ENCODE assay signal across 8 mouse cellular contexts in genomic region chrX:74413377-74413776, GRCm38 (mm10). TPM values are rescaled to one million over a fixed set of nuclear protein-coding genes. Genes with fewer than 3 reads are reported as not detected.
A peak's percentile ranks its signal among the peaks of the same experiment; 100 is the strongest.
DNase-seq lines count a peak whose midpoint lies in the region; ATAC-seq and TF ChIP-seq lines count a peak whose summit lies in the region.

No protein-coding gene starts in this region.

- H3K4me3 ChIP-seq in ES-E14 (ENCODE audit: insufficient read depth in 1 of 2, low read depth in 1 of 2, low read length in 2 of 2, poor library complexity in 1 of 2, severe bottlenecking in 1 of 2), result no peak overlapping the region
- H3K4me3 ChIP-seq in forebrain, postnatal 0 days (ENCODE audit: low read depth, low read length), result no peak overlapping the region
- no peak overlapping the region for H3K4me3 ChIP-seq in layer of hippocampus, adult 2 months

- H3K27me3 ChIP-seq in forebrain, postnatal 0 days (ENCODE audit: insufficient read depth, low read length), result no peaks in the 10 kb centered on the region

- in situ Hi-C loops in ES-E14 (cut with MboI; ENCODE audit: low sequenced_read_pairs in 2 of 2, unreplicated experiment in 2 of 2), result loop anchor here in 1 of 2 experiments (10.0 to 25.0 kb wide), 3 partner anchors 101 to 289 kb away; partner anchors contain the start of genes Fam50a, Flna, Gdi1 and Opn1mw

- peaks cover 11% of the 10 kb centered on the region for H3K36me3 ChIP-seq in ES-E14 (ENCODE audit: control insufficient read depth, insufficient read depth, low read length, poor library complexity, severe bottlenecking)
- H3K36me3 ChIP-seq in forebrain, postnatal 0 days (ENCODE audit: insufficient read depth), result 0 out of 2 replicates have a peak, but pooled peaks cover 5% of the 10 kb centered on the region

- DNase-seq in ES-E14 (ENCODE audit: low read depth, low spot score), result peak; percentile 45
- peak; percentile 70 to 73 for DNase-seq in cerebellum, adult 18-20 months
- peak; percentile 86 for DNase-seq in forebrain, postnatal 0 days
- peak; percentile 70 to 79 for DNase-seq in layer of hippocampus, adult 2 months (ENCODE audit: low spot score in 2 of 2)
- peak; percentile 56 to 72 for DNase-seq in lung, adult 18-20 months
- peak; percentile 26 to 53 for DNase-seq in thymus, adult 18-20 months

- no peak overlapping the region for H3K4me2 ChIP-seq in forebrain, postnatal 0 days (ENCODE audit: low read depth)

- H3K9ac ChIP-seq in ES-E14 (ENCODE audit: insufficient read depth, low read depth, low read length, poor library complexity, severe bottlenecking), result no peak overlapping the region
- H3K9ac ChIP-seq in forebrain, postnatal 0 days, result no peak overlapping the region

- H3K27ac ChIP-seq in ES-E14 (ENCODE audit: insufficient read depth, low read depth, low read length, poor library complexity, severe bottlenecking), result no peak overlapping the region
- no peak overlapping the region for H3K27ac ChIP-seq in forebrain, postnatal 0 days (ENCODE audit: low read depth, low read length)
- H3K27ac ChIP-seq in layer of hippocampus, adult 2 months, result no peak overlapping the region

- peak; percentile 96 for ATAC-seq in forebrain, postnatal 0 days
- peak; percentile 75 to 78; a peak in 3 of 4 replicates for ATAC-seq in hematopoietic stem cell, adult 5-6 weeks (replicated peaks in 1 of 2; ENCODE audit: insufficient read depth in 1 of 2, low FRiP score in 2 of 2, low TSS enrichment in 1 of 2, low read depth in 1 of 2, poor library complexity in 2 of 2, severe bottlenecking in 2 of 2)
- ATAC-seq in neutrophil, adult 5-6 weeks (ENCODE audit: extremely low read depth, insufficient number of reproducible peaks, low FRiP score, poor library complexity, severe bottlenecking), result peak; percentile 85

- peak; percentile 96 for TF ChIP-seq CTCF in forebrain, postnatal 0 days (IDR thresholded peaks at IDR 0.05; ENCODE audit: low read depth)
- peak; percentile 85 for TF ChIP-seq CTCF in layer of hippocampus, adult 2 months (conservative IDR thresholded peaks at IDR 0.05)

- H3K9me3 ChIP-seq in ES-E14 (ENCODE audit: control insufficient read depth, insufficient read depth, low read depth, low read length), result no peaks in the 10 kb centered on the region
- H3K9me3 ChIP-seq in forebrain, postnatal 0 days (ENCODE audit: low read length), result no peaks in the 10 kb centered on the region

- no peaks in the 10 kb centered on the region for H3K4me1 ChIP-seq in ES-E14 (ENCODE audit: control insufficient read depth in 2 of 2, insufficient read depth in 2 of 2, low read length in 2 of 2, poor library complexity in 1 of 2)
- no peaks in the 10 kb centered on the region for H3K4me1 ChIP-seq in forebrain, postnatal 0 days (ENCODE audit: insufficient read depth)

TF ChIP-seq in ES-E14, 5 proteins besides CTCF, POLR2A, EP300 and RAD21:
- no peak for TF ChIP-seq MAFK (IDR thresholded peaks at IDR 0.05; ENCODE audit: insufficient read depth, low read depth, low read length)
- TF ChIP-seq CHD2 (IDR thresholded peaks at IDR 0.05; ENCODE audit: low read depth, low read length), result no peak
- peak; percentile 89 for TF ChIP-seq ZC3H11A (IDR thresholded peaks at IDR 0.05; ENCODE audit: borderline replicate concordance, low read depth, low read length)
- TF ChIP-seq HCFC1 (IDR thresholded peaks at IDR 0.05; ENCODE audit: borderline replicate concordance, insufficient read depth, low read length), result no peak
- no peak for TF ChIP-seq ZNF384 (IDR thresholded peaks at IDR 0.05; ENCODE audit: low read depth, low read length)

RNA-seq across cellular contexts. Expression of gene G6pdx, which starts 15.6 kb away (rescaled TPM):
- 30.1 and 30.3 TPM in 2 replicates for total RNA-seq in ES-E14 (2012; rRNA removed)
- total RNA-seq in forebrain, postnatal 0 days (2014; rRNA removed), result 47.6 and 50.5 TPM in 2 replicates
- polyA plus RNA-seq in forebrain, postnatal 0 days (2015; fragmentation: Nextera tagmentation; extraction: Ambion mirVana), result 45.1 and 48.8 TPM in 2 replicates
- 54.5 and 63.1 TPM in 2 replicates for total RNA-seq in hematopoietic stem cell, adult 5-6 weeks (2017)
- 10 to 100 TPM; 27.1 to 30.2 TPM for total RNA-seq in layer of hippocampus, adult 2 months (2021)
- 95.0 and 103 TPM in 2 replicates for total RNA-seq in neutrophil, adult 5-6 weeks (2017)

RNA-seq across cellular contexts. Expression of gene Ikbkg, which starts 20.3 kb away (rescaled TPM):
- total RNA-seq in ES-E14 (2012; rRNA removed), result 15.4 and 25.3 TPM in 2 replicates
- 30.6 and 41.4 TPM in 2 replicates for total RNA-seq in forebrain, postnatal 0 days (2014; rRNA removed)
- 11.0 and 13.7 TPM in 2 replicates for polyA plus RNA-seq in forebrain, postnatal 0 days (2015; fragmentation: Nextera tagmentation; extraction: Ambion mirVana)
- total RNA-seq in hematopoietic stem cell, adult 5-6 weeks (2017), result 40.7 and 50.7 TPM in 2 replicates
- 10 to 100 TPM; 49.9 to 51.7 TPM for total RNA-seq in layer of hippocampus, adult 2 months (2021)
- 48.4 and 59.4 TPM in 2 replicates for total RNA-seq in neutrophil, adult 5-6 weeks (2017)

RNA-seq across cellular contexts. Expression of gene Fam3a, which starts 20.3 kb away (rescaled TPM):
- total RNA-seq in ES-E14 (2012; rRNA removed), result 8.9 and 9.6 TPM in 2 replicates
- 24.5 and 33.6 TPM in 2 replicates for total RNA-seq in forebrain, postnatal 0 days (2014; rRNA removed)
- 28.9 and 31.6 TPM in 2 replicates for polyA plus RNA-seq in forebrain, postnatal 0 days (2015; fragmentation: Nextera tagmentation; extraction: Ambion mirVana)
- total RNA-seq in hematopoietic stem cell, adult 5-6 weeks (2017), result 12.6 and 15.8 TPM in 2 replicates
- 10 to 100 TPM; 18.3 to 23.8 TPM for total RNA-seq in layer of hippocampus, adult 2 months (2021)
- total RNA-seq in neutrophil, adult 5-6 weeks (2017), result 22.6 and 27.9 TPM in 2 replicates

RNA-seq across cellular contexts. Expression of gene Slc10a3, which starts 40.2 kb away (rescaled TPM):
- total RNA-seq in ES-E14 (2012; rRNA removed), result 8.4 and 11.4 TPM in 2 replicates
- 6.5 and 6.6 TPM in 2 replicates for total RNA-seq in forebrain, postnatal 0 days (2014; rRNA removed)
- polyA plus RNA-seq in forebrain, postnatal 0 days (2015; fragmentation: Nextera tagmentation; extraction: Ambion mirVana), result 4.6 and 4.8 TPM in 2 replicates
- 9.7 and 11.3 TPM in 2 replicates for total RNA-seq in hematopoietic stem cell, adult 5-6 weeks (2017)
- 1 to 10 TPM; 2.8 to 3.1 TPM for total RNA-seq in layer of hippocampus, adult 2 months (2021)
- 12.9 and 14.2 TPM in 2 replicates for total RNA-seq in neutrophil, adult 5-6 weeks (2017)

RNA-seq across cellular contexts. Expression of gene Ubl4a, which starts 40.4 kb away (rescaled TPM):
- 15.3 and 17.5 TPM in 2 replicates for total RNA-seq in ES-E14 (2012; rRNA removed)
- 39.5 and 47.0 TPM in 2 replicates for total RNA-seq in forebrain, postnatal 0 days (2014; rRNA removed)
- 73.9 and 77.4 TPM in 2 replicates for polyA plus RNA-seq in forebrain, postnatal 0 days (2015; fragmentation: Nextera tagmentation; extraction: Ambion mirVana)
- 20.8 and 25.7 TPM in 2 replicates for total RNA-seq in hematopoietic stem cell, adult 5-6 weeks (2017)
- 10 to 100 TPM; 61.1 to 65.1 TPM for total RNA-seq in layer of hippocampus, adult 2 months (2021)
- 7.8 and 7.9 TPM in 2 replicates for total RNA-seq in neutrophil, adult 5-6 weeks (2017)
